Mouse (Mus musculus) urinary bladder, postnatal 25 days (tissue): ENCODE data around the gene Atxn7l3.
A peak's percentile ranks its signal among the peaks of the same experiment; 100 is the strongest.

Source experiments
- DNase-seq: peaks from one replicate; pipeline ENCODE4 v3.0.0; 2022; ENCODE audit warnings: low spot score

Gene Atxn7l3

GRCm38 (mm10) chr11:102318576-102319409 lies 22.4 kb upstream of the Atxn7l3 start:
- DNase-seq, result peak; percentile 48

- DNase-seq, result peak; percentile 62
Observed at GRCm38 (mm10) chr11:102317901-102318575, 21.6 kb upstream of the Atxn7l3 start.

- peak; percentile 59 for DNase-seq
Observed at GRCm38 (mm10) chr11:102317298-102317900, 21.0 kb upstream of the Atxn7l3 start.

GRCm38 (mm10) chr11:102316572-102317297 lies 20.3 kb upstream of the Atxn7l3 start:
- peak; percentile 85 for DNase-seq

GRCm38 (mm10) chr11:102315690-102316571 lies 19.5 kb upstream of the Atxn7l3 start:
- DNase-seq, result no peak

GRCm38 (mm10) chr11:102314321-102314720 lies 17.9 kb upstream of the Atxn7l3 start:
- no peak for DNase-seq

GRCm38 (mm10) chr11:102312586-102312985 lies 16.2 kb upstream of the Atxn7l3 start:
- no peak for DNase-seq

GRCm38 (mm10) chr11:102311966-102312365 lies 15.5 kb upstream of the Atxn7l3 start:
- DNase-seq, result no peak

- DNase-seq, result no peak
Observed at GRCm38 (mm10) chr11:102310768-102311695, 14.6 kb upstream of the Atxn7l3 start.

GRCm38 (mm10) chr11:102309821-102310617 lies 13.6 kb upstream of the Atxn7l3 start:
- DNase-seq, result no peak

GRCm38 (mm10) chr11:102308979-102309378 lies 12.5 kb upstream of the Atxn7l3 start:
- peak; percentile 97 for DNase-seq

- no peak for DNase-seq
Observed at GRCm38 (mm10) chr11:102308104-102308503, 11.7 kb upstream of the Atxn7l3 start.

- DNase-seq, result no peak
Observed at GRCm38 (mm10) chr11:102305359-102305758, 8.9 kb upstream of the Atxn7l3 start.

- DNase-seq, result no peak
Observed at GRCm38 (mm10) chr11:102304141-102304540, 7.7 kb upstream of the Atxn7l3 start.

GRCm38 (mm10) chr11:102299839-102300238 lies 3.4 kb upstream of the Atxn7l3 start:
- no peak for DNase-seq

GRCm38 (mm10) chr11:102297577-102298556 lies 1.4 kb upstream of the Atxn7l3 start:
- no peak for DNase-seq

- DNase-seq, result peak; percentile 58
Observed at GRCm38 (mm10) chr11:102295598-102296471, 596 bp downstream of the Atxn7l3 start.
